Mouse (Mus musculus) heart, embryonic 12.5 days (tissue): Measurements from ENCODE around the gene Stat4. TPM values are rescaled to one million over a fixed set of nuclear protein-coding genes. Genes with fewer than 3 reads are reported as not detected.

Experiments
- ATAC-seq: fragments of 200-750 bp; cut with Nextera tagmentation; 2 replicates; pipeline ENCODE4 v1.8.0; 2017; ENCODE audit warnings: moderate TSS enrichment, moderate library complexity; ENCODE audit not compliant: insufficient number of reproducible peaks, low FRiP score
- H3K27ac ChIP-seq: fragments of 300-500 bp; sonication (generic); 2 replicates; pipeline ENCODE4 v1.5.1; 2016; ENCODE audit warnings: mild to moderate bottlenecking, moderate library complexity; ENCODE audit not compliant: poor library complexity, severe bottlenecking
- H3K27me3 ChIP-seq: fragments of 300-500 bp; sonication (generic); replicated peaks from 2 replicates; pipeline ENCODE4 v1.6.1; 2016; ENCODE audit warnings: mild to moderate bottlenecking, moderate library complexity
- H3K36me3 ChIP-seq: fragments of 300-500 bp; sonication (generic); 2 replicates; pipeline ENCODE4 v1.6.1; 2016; ENCODE audit warnings: mild to moderate bottlenecking, moderate library complexity
- H3K4me1 ChIP-seq: fragments of 300-500 bp; sonication (generic); replicated peaks from 2 replicates; pipeline ENCODE4 v1.6.1; 2016; ENCODE audit warnings: mild to moderate bottlenecking
- H3K4me2 ChIP-seq: fragments of 300-500 bp; sonication (generic); 2 replicates; pipeline ENCODE4 v1.6.1; 2016; ENCODE audit warnings: mild to moderate bottlenecking, moderate library complexity
- H3K4me3 ChIP-seq: fragments of 300-500 bp; sonication (generic); 2 replicates; pipeline ENCODE4 v1.5.1; 2016; ENCODE audit warnings: mild to moderate bottlenecking
- H3K9ac ChIP-seq: fragments of 300-500 bp; sonication (generic); 2 replicates; pipeline ENCODE4 v1.6.1; 2016; ENCODE audit warnings: mild to moderate bottlenecking, moderate library complexity
- H3K9me3 ChIP-seq: fragments of 300-500 bp; sonication (generic); replicated peaks from 2 replicates; pipeline ENCODE4 v1.6.1; 2016; ENCODE audit warnings: mild to moderate bottlenecking, moderate library complexity
- WGBS: fragments of 180-500 bp; shearing (Covaris S2); methylation state at CpG from one replicate; pipeline ENCODE4 v1.1.7; 2016; 5-methylcytosine and 5-hydroxymethylcytosine counted together
- polyA plus RNA-seq: library from polyadenylated mRNA; unstranded; fragments of >200 nt; fragmentation: Nextera tagmentation; extraction: Ambion mirVana; gene quantifications from 2 replicates; pipeline ENCODE4 v1.2.1, GENCODE M21; 2016

Stat4 gene
- polyA plus RNA-seq, 1 experiment from 2014 or later, result 2.6 TPM

DNA sequence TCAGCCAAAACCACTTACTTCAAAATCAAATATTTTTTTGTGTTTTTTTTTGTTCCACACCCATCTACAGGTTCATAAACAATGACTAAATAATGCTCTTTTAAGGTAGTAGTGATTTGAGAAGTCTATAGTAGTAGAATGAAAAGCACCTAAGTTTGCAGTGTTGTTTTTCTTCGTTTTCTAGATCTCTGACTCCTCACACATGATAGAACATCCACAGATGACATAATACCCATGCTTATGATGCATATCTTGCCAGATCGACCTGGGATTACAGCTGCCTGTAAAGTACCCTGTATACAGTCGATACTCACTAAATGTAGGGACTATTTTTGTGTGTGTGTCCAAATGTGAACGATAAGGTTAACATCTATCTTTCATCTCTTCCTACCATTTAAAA is 69.0 kb downstream of the Stat4 start:
- ATAC-seq, result no peak
- Histone ChIP-seq H3K27ac (no peak overlapping the region), H3K9ac (no peak overlapping the region), H3K27me3 (no peaks in the 10 kb centered on the region), H3K9me3 (no peaks in the 10 kb centered on the region), H3K36me3 (no peaks in the 10 kb centered on the region), H3K4me2 (no peak overlapping the region), H3K4me1 (no peaks in the 10 kb centered on the region), H3K4me3 (no peak overlapping the region)
- 78% methylated on average over 4 of the region's 4 CpGs for WGBS

DNA sequence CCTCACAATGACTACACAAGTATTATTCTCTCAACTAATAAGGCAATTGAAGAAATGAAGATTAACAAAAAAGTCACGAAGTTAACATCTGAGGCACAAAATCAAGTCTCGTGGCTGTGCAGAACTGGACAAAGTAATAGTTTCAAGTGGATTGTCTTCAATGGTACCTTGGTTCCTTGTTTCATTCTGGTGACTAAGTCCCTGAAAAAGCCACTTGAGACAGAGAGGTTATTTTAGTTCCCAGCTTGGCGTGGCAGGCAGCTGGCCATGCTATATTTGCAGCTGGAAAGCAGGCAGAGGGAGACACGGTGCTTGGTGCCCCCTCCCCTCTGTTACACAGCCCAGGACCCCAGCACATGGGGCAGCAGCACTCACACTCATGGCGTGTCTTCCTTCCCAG is 70.2 kb downstream of the Stat4 start:
- no peak overlapping the region for H3K4me3 ChIP-seq
- H3K27ac ChIP-seq, result no peak overlapping the region
- ATAC-seq, result no peak
- H3K36me3 ChIP-seq, result no peaks in the 10 kb centered on the region
- no peaks in the 10 kb centered on the region for H3K27me3 ChIP-seq
- whole genome bisulfite sequencing, result 53% methylated on average over 5 of the region's 5 CpGs
- no peak overlapping the region for H3K9ac ChIP-seq
- H3K9me3 ChIP-seq, result no peaks in the 10 kb centered on the region
- H3K4me1 ChIP-seq, result no peaks in the 10 kb centered on the region
- H3K4me2 ChIP-seq, result no peak overlapping the region

DNA sequence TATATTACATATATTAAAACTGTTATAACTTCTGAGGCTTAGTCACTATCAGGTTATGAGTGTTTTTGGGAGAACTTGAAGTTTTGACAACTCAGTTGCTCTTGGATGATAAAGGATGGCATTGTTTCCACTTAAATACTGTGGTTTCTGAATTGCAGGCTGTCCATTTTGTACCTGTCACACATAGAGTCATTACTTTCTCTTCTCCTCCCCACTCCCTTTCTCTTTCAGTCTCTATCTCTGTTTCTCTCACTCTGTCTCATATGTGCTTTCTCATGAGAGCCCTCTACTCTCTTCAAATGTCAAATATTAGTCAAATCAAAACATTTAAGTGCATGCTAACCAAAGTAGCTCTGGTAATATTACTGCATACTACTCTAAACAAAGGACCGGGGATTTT is 79.3 kb downstream of the Stat4 start:
- ATAC-seq, result no peak
- no peaks in the 10 kb centered on the region for H3K36me3 ChIP-seq
- H3K4me1 ChIP-seq, result no peaks in the 10 kb centered on the region
- no peak overlapping the region for H3K9ac ChIP-seq
- no peak overlapping the region for H3K27ac ChIP-seq
- no peak overlapping the region for H3K4me2 ChIP-seq
- H3K27me3 ChIP-seq, result no peaks in the 10 kb centered on the region
- WGBS, result 74% methylated on average over 1 of the region's 1 CpGs
- H3K9me3 ChIP-seq, result no peaks in the 10 kb centered on the region
- no peak overlapping the region for H3K4me3 ChIP-seq

DNA sequence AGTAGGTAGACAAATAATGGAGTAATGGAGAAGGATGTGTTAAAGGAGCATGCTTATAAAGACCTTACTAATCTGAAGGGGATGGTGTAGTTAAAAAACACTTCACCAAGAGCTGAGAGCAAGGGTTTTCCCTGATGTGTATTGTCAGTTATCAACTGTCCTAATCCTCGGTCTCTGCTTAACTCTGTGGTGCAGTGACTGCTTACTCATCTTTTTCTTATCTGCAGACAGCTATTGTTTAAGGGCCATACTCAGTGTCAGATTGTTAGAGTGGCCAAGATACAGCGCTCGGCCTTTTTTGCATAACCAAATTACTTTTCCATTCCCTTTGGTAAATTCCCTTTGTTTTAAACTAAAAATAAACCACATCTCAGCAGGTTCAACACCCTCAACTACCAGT is 79.7 kb downstream of the Stat4 start:
- Histone ChIP-seq H3K9ac (no peak overlapping the region), H3K4me2 (no peak overlapping the region), H3K36me3 (no peaks in the 10 kb centered on the region), H3K9me3 (no peaks in the 10 kb centered on the region), H3K4me1 (no peaks in the 10 kb centered on the region), H3K27ac (no peak overlapping the region), H3K27me3 (no peaks in the 10 kb centered on the region), H3K4me3 (no peak overlapping the region)
- WGBS, result 22% methylated on average over 3 of the region's 3 CpGs
- ATAC-seq, result no peak

DNA sequence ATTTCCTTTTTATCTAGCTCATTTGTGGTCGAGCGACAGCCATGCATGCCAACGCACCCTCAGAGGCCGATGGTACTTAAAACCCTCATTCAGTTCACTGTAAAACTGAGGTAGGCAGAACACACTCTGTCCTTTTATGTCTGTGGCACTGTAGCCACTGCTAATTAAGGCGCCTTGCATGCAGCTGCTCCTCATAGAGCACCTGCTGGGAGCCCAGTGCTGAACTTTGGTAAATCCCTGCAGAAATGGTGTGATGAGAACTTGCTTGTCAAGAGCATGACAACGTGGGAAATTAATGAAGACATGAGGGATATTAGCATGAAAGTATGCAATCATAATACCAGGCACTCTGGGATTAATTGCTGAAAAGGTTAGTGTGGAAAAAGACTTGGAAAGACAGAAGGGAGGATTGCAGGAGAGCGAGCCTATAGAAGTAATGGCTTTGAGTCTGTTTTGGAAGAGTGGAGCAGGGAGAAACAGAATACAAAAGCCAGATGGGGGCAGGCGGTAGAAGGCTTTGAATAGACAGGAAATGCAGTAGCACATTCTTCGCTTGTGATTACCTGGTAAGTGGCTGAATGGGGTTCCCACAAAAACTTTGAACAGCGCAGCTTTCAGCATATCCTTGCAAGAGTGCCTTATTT is 92.9 kb downstream of the Stat4 start:
- no peaks in the 10 kb centered on the region for H3K36me3 ChIP-seq
- H3K27me3 ChIP-seq, result no peaks in the 10 kb centered on the region
- no peak for ATAC-seq
- H3K27ac ChIP-seq, result no peak overlapping the region
- H3K9ac ChIP-seq, result no peak overlapping the region
- 23% methylated on average over 10 of the region's 10 CpGs for WGBS
- H3K9me3 ChIP-seq, result no peaks in the 10 kb centered on the region
- H3K4me1 ChIP-seq, result 0 out of 2 replicates have a peak, but pooled peaks cover 6% of the 10 kb centered on the region
- H3K4me3 ChIP-seq, result no peak overlapping the region
- H3K4me2 ChIP-seq, result no peak overlapping the region

DNA sequence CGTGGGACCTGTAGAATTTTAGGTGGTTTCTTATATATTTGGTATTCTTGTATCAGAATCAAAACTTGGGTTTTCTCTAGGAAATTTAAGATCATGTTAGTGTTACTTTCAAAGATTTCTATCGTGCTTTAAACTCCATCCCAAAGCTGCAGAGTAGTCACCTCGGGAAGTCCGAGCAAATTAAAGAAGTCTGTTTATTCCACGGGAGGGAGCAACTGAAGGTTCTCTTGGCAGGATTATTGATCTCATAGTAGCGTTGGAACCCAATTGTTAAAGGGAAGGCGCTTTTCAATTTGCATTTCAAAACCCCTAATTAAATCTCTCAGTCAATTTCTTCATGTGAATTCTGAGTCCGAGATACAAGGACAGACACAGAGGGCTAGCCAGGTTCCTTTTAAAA is 93.4 kb downstream of the Stat4 start:
- Histone ChIP-seq H3K27me3 (no peaks in the 10 kb centered on the region), H3K4me1 (0 out of 2 replicates have a peak, but pooled peaks cover 6% of the 10 kb centered on the region), H3K27ac (no peak overlapping the region), H3K36me3 (no peaks in the 10 kb centered on the region), H3K9me3 (no peaks in the 10 kb centered on the region), H3K4me3 (no peak overlapping the region), H3K4me2 (no peak overlapping the region), H3K9ac (no peak overlapping the region)
- no peak for ATAC-seq
- WGBS, result 41% methylated on average over 8 of the region's 8 CpGs

DNA sequence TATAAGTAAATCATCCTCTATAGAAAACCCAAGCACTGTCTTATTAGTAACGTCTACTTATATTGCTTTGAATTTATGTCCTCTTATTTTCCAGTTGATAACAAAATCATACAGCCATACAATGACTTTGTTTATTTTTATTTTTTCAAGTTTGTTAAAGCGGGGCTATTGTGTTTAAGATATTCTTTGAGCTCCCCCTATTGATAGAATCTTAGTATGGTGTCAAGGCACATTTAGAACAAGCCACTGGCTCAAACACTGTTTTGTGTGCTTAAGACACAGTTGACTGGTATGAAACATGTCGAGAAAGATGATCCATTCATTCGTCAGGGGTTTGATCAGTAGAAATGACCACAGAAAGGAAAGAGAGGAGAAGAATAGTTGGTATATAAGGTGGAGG is 99.3 kb downstream of the Stat4 start:
- 33% methylated on average over 4 of the region's 4 CpGs for WGBS
- Histone ChIP-seq H3K36me3 (no peaks in the 10 kb centered on the region), H3K27me3 (no peaks in the 10 kb centered on the region), H3K4me2 (no peak overlapping the region), H3K9me3 (no peaks in the 10 kb centered on the region), H3K4me3 (no peak overlapping the region), H3K9ac (no peak overlapping the region), H3K4me1 (0 out of 2 replicates have a peak, but pooled peaks cover 4% of the 10 kb centered on the region), H3K27ac (no peak overlapping the region)
- no peak for ATAC-seq

DNA sequence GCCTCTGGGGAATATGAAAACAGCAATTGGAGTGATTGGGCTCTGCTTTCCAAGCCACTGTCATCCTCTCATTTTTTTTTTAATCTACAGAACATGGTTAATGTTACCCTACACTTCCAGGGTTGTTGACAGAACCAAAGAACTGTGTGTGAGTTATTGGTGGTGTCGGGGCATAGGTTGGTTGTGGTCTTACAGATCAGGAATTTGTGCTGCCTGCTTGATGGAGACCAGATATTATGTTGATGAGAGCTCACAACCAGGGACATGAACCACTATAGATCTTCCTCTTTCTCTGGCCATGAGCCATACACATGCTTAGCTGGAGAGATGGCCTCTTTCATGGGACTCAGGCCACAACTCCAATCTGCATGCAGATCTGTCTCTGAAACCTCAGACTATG is 100.2 kb downstream of the Stat4 start:
- ATAC-seq, result no peak
- H3K27me3 ChIP-seq, result no peaks in the 10 kb centered on the region
- no peaks in the 10 kb centered on the region for H3K9me3 ChIP-seq
- H3K4me2 ChIP-seq, result no peak overlapping the region
- 53% methylated on average over 1 of the region's 1 CpGs for WGBS
- H3K4me1 ChIP-seq, result 0 out of 2 replicates have a peak, but pooled peaks cover 4% of the 10 kb centered on the region
- H3K9ac ChIP-seq, result no peak overlapping the region
- H3K4me3 ChIP-seq, result no peak overlapping the region
- H3K27ac ChIP-seq, result no peak overlapping the region
- H3K36me3 ChIP-seq, result no peaks in the 10 kb centered on the region

DNA sequence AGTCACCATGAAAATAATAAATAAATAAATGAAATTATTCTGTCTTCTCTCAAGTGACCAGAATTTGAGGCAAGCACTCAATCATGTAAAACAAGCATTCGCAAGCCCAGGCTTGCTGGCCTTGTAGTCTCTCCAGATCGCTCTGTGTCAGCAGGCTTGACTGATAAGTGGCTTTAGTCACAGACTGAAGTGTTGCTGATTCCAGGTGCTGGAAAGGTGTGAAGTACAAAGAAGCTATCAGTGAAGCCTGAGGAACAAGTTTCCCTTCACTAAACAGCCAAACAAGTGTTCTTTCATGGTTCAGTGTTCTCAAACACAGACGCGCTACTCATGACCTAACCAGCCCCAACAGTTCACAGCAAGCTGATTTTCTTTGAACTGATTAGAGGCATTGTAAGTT is 101.7 kb downstream of the Stat4 start:
- Histone ChIP-seq H3K36me3 (no peaks in the 10 kb centered on the region), H3K9ac (no peak overlapping the region), H3K4me3 (no peak overlapping the region), H3K4me1 (0 out of 2 replicates have a peak, but pooled peaks cover 4% of the 10 kb centered on the region), H3K9me3 (no peaks in the 10 kb centered on the region), H3K27ac (no peak overlapping the region), H3K4me2 (no peak overlapping the region), H3K27me3 (no peaks in the 10 kb centered on the region)
- WGBS, result 47% methylated on average over 4 of the region's 4 CpGs
- ATAC-seq, result no peak

DNA sequence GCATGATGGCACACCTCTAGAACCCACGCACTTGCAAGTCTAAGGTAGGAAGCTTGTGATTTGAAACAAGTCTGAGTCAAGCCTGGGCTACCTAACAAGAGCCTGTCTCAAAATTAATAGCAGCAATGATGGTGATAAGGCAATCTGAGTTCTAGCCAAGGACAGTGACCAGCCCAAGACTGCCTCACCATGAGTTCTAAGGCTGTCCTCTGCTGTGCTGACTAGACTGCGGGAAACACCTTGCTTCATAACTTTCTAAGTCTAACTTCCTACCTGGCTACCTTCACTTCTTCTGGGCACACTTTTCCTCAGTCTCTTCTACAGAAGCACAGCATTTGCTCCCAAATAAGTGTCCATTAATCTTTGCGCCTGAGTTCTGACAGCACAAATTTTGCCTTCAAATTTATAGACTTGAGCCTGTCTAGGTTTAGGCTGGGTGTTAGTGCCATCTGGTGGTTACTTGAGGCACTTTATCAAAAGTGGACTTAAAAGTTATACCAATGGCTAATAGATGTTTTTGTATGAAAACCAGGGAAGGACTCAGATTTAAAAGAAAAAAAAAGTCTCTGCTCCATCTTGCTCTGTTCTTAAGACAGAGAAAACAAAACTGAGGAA is 111.8 kb downstream of the Stat4 start:
- WGBS, result 74% methylated on average over 3 of the region's 3 CpGs
- H3K36me3 ChIP-seq, result no peaks in the 10 kb centered on the region
- H3K4me1 ChIP-seq, result no peaks in the 10 kb centered on the region
- H3K27ac ChIP-seq, result no peak overlapping the region
- no peaks in the 10 kb centered on the region for H3K9me3 ChIP-seq
- H3K4me3 ChIP-seq, result no peak overlapping the region
- 0 out of 2 replicates have a peak, but pooled peaks cover 6% of the 10 kb centered on the region for H3K27me3 ChIP-seq
- ATAC-seq, result no peak
- no peak overlapping the region for H3K4me2 ChIP-seq
- no peak overlapping the region for H3K9ac ChIP-seq

DNA sequence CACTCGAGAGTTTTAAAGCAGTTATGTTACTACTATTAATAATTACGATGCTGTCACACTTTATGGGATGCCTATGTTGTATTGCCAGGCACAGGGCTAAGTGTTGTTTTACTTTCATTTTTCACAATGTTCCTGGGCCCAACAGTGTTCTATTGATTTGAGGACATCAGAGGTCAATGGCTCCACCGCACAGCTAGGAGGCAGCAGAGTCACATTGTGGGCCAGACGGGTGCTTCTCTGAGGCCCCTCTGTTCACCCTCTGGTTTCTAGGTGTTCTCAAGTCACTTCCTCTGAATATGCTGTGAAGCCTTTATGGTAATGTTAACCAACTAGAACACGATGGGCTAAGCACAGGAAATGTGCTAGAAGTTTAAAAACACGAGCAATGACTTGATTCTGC is 113.5 kb downstream of the Stat4 start:
- Histone ChIP-seq H3K4me1 (no peaks in the 10 kb centered on the region), H3K27me3 (0 out of 2 replicates have a peak, but pooled peaks cover 6% of the 10 kb centered on the region), H3K4me3 (no peak overlapping the region), H3K36me3 (no peaks in the 10 kb centered on the region), H3K27ac (no peak overlapping the region), H3K4me2 (no peak overlapping the region), H3K9me3 (no peaks in the 10 kb centered on the region), H3K9ac (no peak overlapping the region)
- 71% methylated on average over 6 of the region's 6 CpGs for WGBS
- no peak for ATAC-seq

DNA sequence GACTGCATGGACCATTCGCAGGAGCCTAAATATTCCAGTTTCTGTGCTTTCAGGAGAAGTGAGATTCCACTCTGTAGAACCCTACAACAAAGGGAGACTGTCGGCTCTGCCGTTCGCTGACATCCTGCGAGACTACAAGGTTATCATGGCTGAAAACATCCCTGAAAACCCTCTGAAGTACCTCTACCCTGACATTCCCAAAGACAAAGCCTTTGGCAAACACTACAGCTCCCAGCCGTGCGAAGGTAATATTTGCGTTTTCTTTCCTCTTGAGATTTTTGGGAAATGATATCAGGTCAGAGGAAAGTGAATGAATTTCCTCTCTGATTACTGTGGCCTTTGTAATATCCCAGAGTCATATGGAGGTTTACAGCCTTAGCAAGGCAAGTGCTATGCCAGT is 115.8 kb downstream of the Stat4 start:
- Histone ChIP-seq H3K9me3 (no peaks in the 10 kb centered on the region), H3K36me3 (no peaks in the 10 kb centered on the region), H3K27ac (no peak overlapping the region), H3K27me3 (0 out of 2 replicates have a peak, but pooled peaks cover 3% of the 10 kb centered on the region), H3K9ac (no peak overlapping the region), H3K4me2 (no peak overlapping the region), H3K4me3 (no peak overlapping the region), H3K4me1 (no peaks in the 10 kb centered on the region)
- 68% methylated on average over 8 of the region's 8 CpGs for WGBS
- no peak for ATAC-seq
